Mouse (Mus musculus): ENCODE measurements at regions not wholly inside any gene's neighbourhood (a gene's known extent, or its start where the extent isn't known, plus 50 kb on each side); places are given as distances from the start of the nearest gene placed in this dataset.

DNA sequence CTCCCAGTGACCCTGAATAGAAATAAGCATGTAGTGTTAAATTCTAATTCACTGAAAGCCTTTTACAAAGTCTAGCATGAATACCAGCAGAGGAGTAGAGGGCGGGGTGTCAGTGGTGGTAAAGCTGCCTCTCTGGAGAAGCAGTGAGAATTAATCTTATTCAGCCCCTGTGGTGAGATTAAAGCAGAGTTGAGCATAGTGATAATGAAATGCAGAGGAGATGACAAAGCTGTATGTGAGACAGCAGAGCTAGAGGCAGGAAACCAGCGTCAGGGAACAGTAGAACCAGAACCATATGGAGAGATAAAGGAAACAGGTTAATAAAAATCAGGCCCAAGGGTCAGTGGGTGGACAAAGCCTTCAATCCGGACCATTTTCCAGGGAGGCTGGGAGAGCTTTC lies 1827.2 kb downstream of the Poteg start:
- intact Hi-C loops (cut with DNase I), result no loop called here
- no peak for DNase-seq (ENCODE audit: low spot score)

DNA sequence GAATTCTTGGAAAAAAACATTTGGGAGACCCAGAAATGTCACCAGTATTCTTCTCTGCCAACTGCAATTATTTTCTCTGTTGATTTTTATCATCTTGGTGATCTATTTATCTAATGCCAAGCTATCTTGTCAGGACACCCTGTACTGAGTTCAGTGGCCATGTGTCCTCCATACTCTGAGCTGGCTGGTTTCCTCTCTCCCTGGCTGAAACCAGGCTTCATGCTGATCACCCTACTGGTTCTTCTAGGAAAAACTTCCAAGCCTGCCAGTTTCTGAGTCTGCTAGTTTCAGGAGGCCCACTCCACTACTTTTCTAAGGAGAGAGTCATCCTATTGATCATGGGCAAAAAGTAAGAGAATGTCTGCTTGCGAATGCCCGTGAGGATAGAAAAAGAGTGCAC lies 1831.2 kb downstream of the Poteg start:
- intact Hi-C loops (cut with DNase I), result no loop called here
- no peak for DNase-seq (ENCODE audit: low spot score)

DNA sequence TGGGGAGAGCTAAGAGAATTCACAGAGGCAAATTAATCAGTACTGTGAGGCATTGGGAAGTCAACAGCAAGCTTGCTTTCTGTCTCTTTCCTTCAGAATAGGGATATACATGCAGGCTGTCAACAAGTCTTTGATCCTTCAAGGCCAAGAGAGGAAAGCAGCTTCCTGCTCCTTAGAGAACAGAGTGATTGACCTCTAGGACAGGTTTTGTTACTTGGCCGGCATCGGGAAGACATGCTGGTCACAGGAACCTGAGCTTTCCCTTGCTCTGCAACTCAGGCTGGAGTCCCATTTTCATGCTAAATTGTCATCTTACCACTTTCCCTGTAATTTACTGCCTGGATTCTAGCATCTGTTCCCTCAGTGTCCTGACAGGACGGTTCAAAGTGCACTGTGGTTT lies 1831.8 kb downstream of the Poteg start:
- intact Hi-C loops (cut with DNase I), result no loop called here
- DNase-seq (ENCODE audit: low spot score), result no peak

- intact Hi-C loops (cut with DNase I), result loop anchor here (5.0 kb wide), 2 partner anchors 1143 to 1613 kb away; no protein-coding TSS in a partner anchor
Observed at GRCm38 (mm10) chr8:29290386-29290785, 1842.9 kb downstream of the Poteg start.

More at GRCm38 (mm10) chr8:29290386-29290785, 1842.9 kb downstream of the Poteg start:
- DNase-seq (ENCODE audit: low spot score), result no peak
